Mouse (Mus musculus) neural tube, embryonic 15.5 days (tissue): ENCODE data around the gene Meis3. TPM values are rescaled to one million over a fixed set of nuclear protein-coding genes. Genes with fewer than 3 reads are reported as not detected.

Source experiments
- ATAC-seq: fragments of 200-750 bp; cut with Nextera tagmentation; 2 replicates; pipeline ENCODE4 v1.8.0; 2017; ENCODE audit warnings: mild to moderate bottlenecking, moderate TSS enrichment, moderate library complexity; ENCODE audit not compliant: low FRiP score
- H3K27ac ChIP-seq: fragments of 300-500 bp; sonication (generic); replicated peaks from 2 replicates; pipeline ENCODE4 v1.5.1; 2015; ENCODE audit warnings: mild to moderate bottlenecking, inconsistent platforms
- H3K27me3 ChIP-seq: fragments of 300-500 bp; sonication (generic); replicated peaks from 2 replicates; pipeline ENCODE4 v1.6.1; 2015; ENCODE audit warnings: inconsistent platforms
- H3K36me3 ChIP-seq: fragments of 300-500 bp; sonication (generic); 2 replicates; pipeline ENCODE4 v1.6.1; 2015; ENCODE audit warnings: inconsistent platforms
- H3K4me1 ChIP-seq: fragments of 300-500 bp; sonication (generic); 2 replicates; pipeline ENCODE4 v1.6.1; 2015; ENCODE audit warnings: inconsistent platforms
- H3K4me2 ChIP-seq: fragments of 300-500 bp; sonication (generic); 2 replicates; pipeline ENCODE4 v1.6.1; 2015; ENCODE audit warnings: inconsistent platforms, mild to moderate bottlenecking, moderate library complexity
- H3K4me3 ChIP-seq: fragments of 300-500 bp; sonication (generic); replicated peaks from 2 replicates; pipeline ENCODE4 v1.5.1; 2015; ENCODE audit warnings: mild to moderate bottlenecking, inconsistent platforms
- H3K9ac ChIP-seq: fragments of 300-500 bp; sonication (generic); replicated peaks from 2 replicates; pipeline ENCODE4 v1.6.1; 2015; ENCODE audit warnings: mild to moderate bottlenecking, inconsistent platforms
- H3K9me3 ChIP-seq: fragments of 300-500 bp; sonication (generic); replicated peaks from 2 replicates; pipeline ENCODE4 v1.6.1; 2016; ENCODE audit warnings: inconsistent platforms
- WGBS: fragments of 180-500 bp; shearing (Covaris S2); methylation state at CpG from one replicate; pipeline ENCODE4 v1.1.7; 2015; ENCODE audit warnings: mixed read lengths; 5-methylcytosine and 5-hydroxymethylcytosine counted together
- polyA plus RNA-seq: library from polyadenylated mRNA; unstranded; fragments of >200 nt; fragmentation: Nextera tagmentation; extraction: Ambion mirVana; gene quantifications from 2 replicates; pipeline ENCODE4 v1.2.1, GENCODE M21; 2015

Gene Meis3
- polyA plus RNA-seq, 1 experiment from 2014 or later = 126 TPM

DNA sequence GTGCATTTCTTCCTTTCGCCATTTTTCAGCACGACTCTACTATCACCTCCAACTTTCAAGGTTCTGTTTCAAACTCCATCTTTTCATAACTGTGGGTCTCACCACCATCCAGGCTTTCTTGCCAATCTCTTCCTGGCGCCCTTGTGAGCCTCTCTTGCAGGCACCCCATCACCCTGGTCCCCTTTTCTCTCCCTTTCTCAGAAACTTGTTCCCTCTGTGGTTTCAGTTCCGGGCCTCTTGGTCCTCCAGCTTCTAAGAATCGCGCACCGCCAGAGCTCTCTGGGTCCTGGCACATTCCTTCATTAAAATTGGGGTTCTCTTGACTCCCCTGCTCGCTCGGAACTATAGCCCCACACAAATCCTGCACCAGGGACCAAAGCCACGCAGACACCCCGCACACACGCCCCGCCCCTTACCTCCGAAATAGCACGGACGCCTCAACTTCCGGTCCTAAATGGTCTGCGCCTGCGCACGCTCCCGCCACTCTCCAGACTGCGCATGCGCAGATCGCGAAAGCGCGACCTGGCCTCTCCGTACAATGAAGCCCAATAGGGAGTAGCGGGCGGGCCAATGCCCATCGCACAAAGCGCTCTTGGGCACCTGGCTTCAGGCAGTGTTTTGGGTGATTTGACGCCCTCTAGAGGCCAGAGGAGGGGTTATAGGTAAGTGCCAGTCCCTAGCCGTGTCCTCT, 46.8 kb downstream of the Meis3 start, which contains the start of gene Dhx34:
Gene Dhx34, minus strand, starts transcription at position 456 of the 691 bp plus-strand sequence.
- peak within 1 kb of the TSS; percentile 78 for H3K4me2 ChIP-seq
- ATAC-seq = peak; percentile 96
- H3K9me3 ChIP-seq = no peaks in the 10 kb centered on the region
- peak within 1 kb of the TSS; percentile 85 for H3K27ac ChIP-seq
- peaks cover 21% of the 10 kb centered on the region for H3K36me3 ChIP-seq
- no peaks in the 10 kb centered on the region for H3K27me3 ChIP-seq
- WGBS = 1% methylated on average over 34 of the region's 34 CpGs
- peaks cover 21% of the 10 kb centered on the region for H3K4me1 ChIP-seq
- peak within 1 kb of the TSS; percentile 67 for H3K4me3 ChIP-seq
- H3K9ac ChIP-seq = peak within 1 kb of the TSS; percentile 75

DNA sequence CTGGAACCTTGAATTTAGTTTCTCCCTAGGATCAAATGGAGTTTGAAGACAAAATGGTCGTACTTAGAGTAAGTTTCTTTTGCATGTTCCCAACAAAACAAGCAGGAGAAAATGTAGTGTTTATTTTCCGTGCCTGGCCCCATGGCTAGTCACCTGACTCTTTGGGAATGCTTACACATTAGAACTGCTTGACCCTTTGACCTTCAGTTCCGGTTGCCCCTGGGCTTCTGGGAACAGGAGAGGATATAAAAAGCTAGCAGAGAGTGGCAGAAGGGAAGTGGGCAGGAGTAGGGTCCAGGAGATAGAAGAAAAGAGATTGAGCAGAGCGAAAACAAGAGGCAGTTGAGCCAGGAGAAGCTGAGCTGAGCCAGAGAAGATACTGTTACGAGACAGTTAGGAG, 55.0 kb downstream of the Meis3 start:
- no peak for ATAC-seq
- Histone ChIP-seq H3K9me3 (no peaks in the 10 kb centered on the region), H3K36me3 (no peaks in the 10 kb centered on the region), H3K4me2 (no peak overlapping the region), H3K27me3 (no peaks in the 10 kb centered on the region), H3K27ac (no peak overlapping the region), H3K4me3 (no peak overlapping the region), H3K9ac (no peak overlapping the region), H3K4me1 (no peaks in the 10 kb centered on the region)
- WGBS = 59% methylated on average over 5 of the region's 5 CpGs

Other genes with a start within 250 kb of the Meis3 start
- gene Nop53, start 229.0 kb upstream of the Meis3 start, polyA plus RNA-seq = 108 and 127 TPM in 2 replicates
- gene Ehd2, start 207.5 kb upstream of the Meis3 start, polyA plus RNA-seq = 9.2 and 14.8 TPM in 2 replicates
- 6.6 and 7.3 TPM in 2 replicates for gene Bicra, start 127.2 kb upstream of the Meis3 start, polyA plus RNA-seq
- 0.15 and 0.17 TPM in 2 replicates for gene Zfp541, start 113.3 kb upstream of the Meis3 start, polyA plus RNA-seq
- 236 and 238 TPM in 2 replicates for gene Napa, start 76.6 kb upstream of the Meis3 start, polyA plus RNA-seq
- 45.8 and 48.1 TPM in 2 replicates for gene Kptn, start 55.2 kb upstream of the Meis3 start, polyA plus RNA-seq
- gene Slc8a2, start 45.3 kb upstream of the Meis3 start, polyA plus RNA-seq = 1.2 and 1.4 TPM in 2 replicates
- gene Dhx34, start 46.9 kb downstream of the Meis3 start, polyA plus RNA-seq = 12.2 and 13.2 TPM in 2 replicates
- gene C5ar2, start 69.1 kb downstream of the Meis3 start, polyA plus RNA-seq = 0.10 and 0.22 TPM in 2 replicates
- gene C5ar1, start 84.5 kb downstream of the Meis3 start, polyA plus RNA-seq = 1.7 and 2.7 TPM in 2 replicates
- 56.4 and 66.4 TPM in 2 replicates for gene Inafm1, start 98.5 kb downstream of the Meis3 start, polyA plus RNA-seq
- gene Ccdc9, start 111.7 kb downstream of the Meis3 start, polyA plus RNA-seq = 23.3 and 24.5 TPM in 2 replicates
- 25.4 and 27.5 TPM in 2 replicates for gene Bbc3, start 133.3 kb downstream of the Meis3 start, polyA plus RNA-seq
- 239 and 275 TPM in 2 replicates for gene Sae1, start 212.7 kb downstream of the Meis3 start, polyA plus RNA-seq
- gene Zc3h4, start 225.8 kb downstream of the Meis3 start, polyA plus RNA-seq = 14.5 and 17.3 TPM in 2 replicates